Mouse (Mus musculus): ENCODE measurements around the gene Gm20835.
"Not testable (repeated sequence)": the region's sequence is repeated elsewhere in the genome, so short reads cannot be mapped to it uniquely, and the experiment has no call there.

Gm20835 gene

DNA sequence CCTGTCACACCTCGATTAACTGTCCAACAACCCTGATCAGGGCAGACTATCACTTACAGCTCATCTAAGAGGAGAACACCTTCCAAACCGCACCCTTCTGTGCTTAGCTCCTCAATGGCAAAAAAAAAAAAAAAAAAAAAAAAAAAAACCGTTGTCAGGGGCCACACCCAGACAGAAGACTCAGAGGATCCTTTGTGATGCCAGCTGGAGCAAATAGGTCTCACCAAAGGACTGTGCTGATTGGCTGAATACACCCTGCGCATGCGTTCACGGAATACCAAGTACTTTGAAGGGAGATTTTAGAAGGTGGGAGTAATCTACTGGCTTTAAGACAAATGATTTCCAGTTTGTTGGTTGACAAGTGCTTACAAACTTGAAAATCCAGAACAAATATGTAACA, at the start of gene Gm20835:
Gene Gm20835, minus strand, starts transcription at position 101 of the 400 bp plus-strand sequence.
- not testable (repeated sequence) for DNase-seq (ENCODE audit: low read depth)

Measured in naive thymus-derived CD4-positive, alpha-beta T cell, adult 2 months (primary cell).